Mouse (Mus musculus): Measurements from ENCODE around the gene Ccdc40. TPM values are rescaled to one million over a fixed set of nuclear protein-coding genes. Genes with fewer than 3 reads are reported as not detected.
"Not testable (repeated sequence)": the region's sequence is repeated elsewhere in the genome, so short reads cannot be mapped to it uniquely, and the experiment has no call there.

The Ccdc40 gene
- polyA plus RNA-seq, 1 experiment from 2014 or later = 1.8 TPM

GRCm38 (mm10) chr11:119238305-119238721 is 9.9 kb downstream of the Ccdc40 start:
- H3K9ac ChIP-seq (ENCODE audit: low read length) = peak overlapping the region; percentile 57

GRCm38 (mm10) chr11:119239480-119239879 is 11.1 kb downstream of the Ccdc40 start:
- Histone ChIP-seq H3K27ac (replicated peaks in 1 of 2; ENCODE audit: control insufficient read depth in 1 of 2, insufficient read depth in 1 of 2, low read depth in 2 of 2, low read length in 2 of 2) (no peak overlapping the region), H3K9ac (ENCODE audit: low read length) (no peak overlapping the region), H3K36me3 (ENCODE audit: control insufficient read depth, insufficient read depth, low read length) (no peaks in the 10 kb centered on the region), H3K4me3 (ENCODE audit: control insufficient read depth in 1 of 2, insufficient read depth in 1 of 2, low read depth in 1 of 2, low read length in 2 of 2) (no peak overlapping the region), H3K4me1 (ENCODE audit: control insufficient read depth in 2 of 2, insufficient read depth in 2 of 2, low read length in 2 of 2) (peaks cover 2 to 4% of the 10 kb centered on the region in 2 experiments; a peak in 2 of 4 replicates), H3K4me2 (ENCODE audit: low read length) (no peak overlapping the region), H3K27me3 (ENCODE audit: control insufficient read depth, insufficient read depth, low read length) (no peaks in the 10 kb centered on the region), H3K9me3 (ENCODE audit: control insufficient read depth, low read length) (peaks cover 3% of the 10 kb centered on the region; the same call in 1 of the 2 replicates)
- no peak for ATAC-seq (ENCODE audit: insufficient number of reproducible peaks, insufficient read depth, low FRiP score, low read depth)
- WGBS = 95% methylated on average over 12 of the region's 12 CpGs

More at GRCm38 (mm10) chr11:119238305-119238721, 9.9 kb downstream of the Ccdc40 start:
- no peaks in the 10 kb centered on the region for H3K27me3 ChIP-seq (ENCODE audit: control insufficient read depth, insufficient read depth, low read length)
- WGBS = 4% methylated on average over 11 of the region's 11 CpGs
- peak overlapping the region; percentile 32 to 33 for H3K4me3 ChIP-seq (ENCODE audit: control insufficient read depth in 1 of 2, insufficient read depth in 1 of 2, low read depth in 1 of 2, low read length in 2 of 2)
- H3K9me3 ChIP-seq (ENCODE audit: control insufficient read depth, low read length) = peaks cover 3% of the 10 kb centered on the region; the same call in 1 of the 2 replicates
- peaks cover 2 to 4% of the 10 kb centered on the region in 2 experiments; a peak in 2 of 4 replicates for H3K4me1 ChIP-seq (ENCODE audit: control insufficient read depth in 2 of 2, insufficient read depth in 2 of 2, low read length in 2 of 2)
- ATAC-seq (ENCODE audit: insufficient number of reproducible peaks, insufficient read depth, low FRiP score, low read depth) = peak; percentile 63; the same call in 1 of the 2 replicates
- no peak overlapping the region for H3K27ac ChIP-seq (replicated peaks in 1 of 2; ENCODE audit: control insufficient read depth in 1 of 2, insufficient read depth in 1 of 2, low read depth in 2 of 2, low read length in 2 of 2)
- H3K4me2 ChIP-seq (ENCODE audit: low read length) = peak overlapping the region; percentile 71
- H3K36me3 ChIP-seq (ENCODE audit: control insufficient read depth, insufficient read depth, low read length) = no peaks in the 10 kb centered on the region

GRCm38 (mm10) chr11:119245543-119245942 is 17.2 kb downstream of the Ccdc40 start:
- H3K27ac ChIP-seq (replicated peaks in 1 of 2; ENCODE audit: control insufficient read depth in 1 of 2, insufficient read depth in 1 of 2, low read depth in 2 of 2, low read length in 2 of 2); H3K9me3 ChIP-seq (ENCODE audit: control insufficient read depth, low read length); H3K27me3 ChIP-seq (ENCODE audit: control insufficient read depth, insufficient read depth, low read length); H3K4me1 ChIP-seq (ENCODE audit: control insufficient read depth in 2 of 2, insufficient read depth in 2 of 2, low read length in 2 of 2); H3K4me3 ChIP-seq (ENCODE audit: control insufficient read depth in 1 of 2, insufficient read depth in 1 of 2, low read depth in 1 of 2, low read length in 2 of 2); H3K4me2 ChIP-seq (ENCODE audit: low read length); ATAC-seq (ENCODE audit: insufficient number of reproducible peaks, insufficient read depth, low FRiP score, low read depth); H3K9ac ChIP-seq (ENCODE audit: low read length); H3K36me3 ChIP-seq (ENCODE audit: control insufficient read depth, insufficient read depth, low read length): not testable (repeated sequence)
- 95% methylated on average over 6 of the region's 6 CpGs for WGBS

GRCm38 (mm10) chr11:119249011-119249410 is 20.6 kb downstream of the Ccdc40 start:
- H3K4me3 ChIP-seq (ENCODE audit: control insufficient read depth in 1 of 2, insufficient read depth in 1 of 2, low read depth in 1 of 2, low read length in 2 of 2) = no peak overlapping the region

GRCm38 (mm10) chr11:119250998-119251397 is 22.6 kb downstream of the Ccdc40 start:
- Histone ChIP-seq H3K4me3 (ENCODE audit: control insufficient read depth in 1 of 2, insufficient read depth in 1 of 2, low read depth in 1 of 2, low read length in 2 of 2) (no peak overlapping the region), H3K27me3 (ENCODE audit: control insufficient read depth, insufficient read depth, low read length) (peaks cover 18% of the 10 kb centered on the region), H3K27ac (replicated peaks in 1 of 2; ENCODE audit: control insufficient read depth in 1 of 2, insufficient read depth in 1 of 2, low read depth in 2 of 2, low read length in 2 of 2) (no peak overlapping the region), H3K36me3 (ENCODE audit: control insufficient read depth, insufficient read depth, low read length) (no peaks in the 10 kb centered on the region), H3K4me1 (ENCODE audit: control insufficient read depth in 2 of 2, insufficient read depth in 2 of 2, low read length in 2 of 2) (peaks cover 3 to 12% of the 10 kb centered on the region in 2 experiments; a peak in 2 of 4 replicates), H3K9ac (ENCODE audit: low read length) (no peak overlapping the region), H3K4me2 (ENCODE audit: low read length) (no peak overlapping the region), H3K9me3 (ENCODE audit: control insufficient read depth, low read length) (no peaks in the 10 kb centered on the region)
- 25% methylated on average over 17 of the region's 17 CpGs for WGBS
- ATAC-seq (ENCODE audit: insufficient number of reproducible peaks, insufficient read depth, low FRiP score, low read depth) = no peak

More at GRCm38 (mm10) chr11:119249011-119249410, 20.6 kb downstream of the Ccdc40 start:
- Histone ChIP-seq H3K9me3 (ENCODE audit: control insufficient read depth, low read length) (no peaks in the 10 kb centered on the region), H3K4me2 (ENCODE audit: low read length) (no peak overlapping the region), H3K9ac (ENCODE audit: low read length) (no peak overlapping the region), H3K27ac (replicated peaks in 1 of 2; ENCODE audit: control insufficient read depth in 1 of 2, insufficient read depth in 1 of 2, low read depth in 2 of 2, low read length in 2 of 2) (no peak overlapping the region), H3K27me3 (ENCODE audit: control insufficient read depth, insufficient read depth, low read length) (peaks cover 18% of the 10 kb centered on the region), H3K36me3 (ENCODE audit: control insufficient read depth, insufficient read depth, low read length) (no peaks in the 10 kb centered on the region), H3K4me1 (ENCODE audit: control insufficient read depth in 2 of 2, insufficient read depth in 2 of 2, low read length in 2 of 2) (peaks cover 3 to 12% of the 10 kb centered on the region in 2 experiments; a peak in 2 of 4 replicates)
- ATAC-seq (ENCODE audit: insufficient number of reproducible peaks, insufficient read depth, low FRiP score, low read depth) = 0 out of 2 replicates have a peak, but pooled peaks have one; percentile 38
- 18% methylated on average over 6 of the region's 6 CpGs for WGBS

GRCm38 (mm10) chr11:119252854-119253541 is 24.6 kb downstream of the Ccdc40 start:
- Histone ChIP-seq H3K36me3 (ENCODE audit: control insufficient read depth, insufficient read depth, low read length) (no peaks in the 10 kb centered on the region), H3K9me3 (ENCODE audit: control insufficient read depth, low read length) (no peaks in the 10 kb centered on the region), H3K4me1 (ENCODE audit: control insufficient read depth in 2 of 2, insufficient read depth in 2 of 2, low read length in 2 of 2) (peaks cover 3 to 12% of the 10 kb centered on the region in 2 experiments; a peak in 2 of 4 replicates), H3K27me3 (ENCODE audit: control insufficient read depth, insufficient read depth, low read length) (peaks cover 18% of the 10 kb centered on the region), H3K9ac (ENCODE audit: low read length) (peak overlapping the region; percentile 18; the same call in 1 of the 2 replicates), H3K4me3 (ENCODE audit: control insufficient read depth in 1 of 2, insufficient read depth in 1 of 2, low read depth in 1 of 2, low read length in 2 of 2) (peak overlapping the region; percentile 7 to 24; a peak in 2 of 4 replicates), H3K4me2 (ENCODE audit: low read length) (peak overlapping the region; percentile 52), H3K27ac (replicated peaks in 1 of 2; ENCODE audit: control insufficient read depth in 1 of 2, insufficient read depth in 1 of 2, low read depth in 2 of 2, low read length in 2 of 2) (no peak overlapping the region)
- peak; percentile 45; the same call in 1 of the 2 replicates for ATAC-seq (ENCODE audit: insufficient number of reproducible peaks, insufficient read depth, low FRiP score, low read depth)
- 6% methylated on average over 22 of the region's 22 CpGs for WGBS

DNA sequence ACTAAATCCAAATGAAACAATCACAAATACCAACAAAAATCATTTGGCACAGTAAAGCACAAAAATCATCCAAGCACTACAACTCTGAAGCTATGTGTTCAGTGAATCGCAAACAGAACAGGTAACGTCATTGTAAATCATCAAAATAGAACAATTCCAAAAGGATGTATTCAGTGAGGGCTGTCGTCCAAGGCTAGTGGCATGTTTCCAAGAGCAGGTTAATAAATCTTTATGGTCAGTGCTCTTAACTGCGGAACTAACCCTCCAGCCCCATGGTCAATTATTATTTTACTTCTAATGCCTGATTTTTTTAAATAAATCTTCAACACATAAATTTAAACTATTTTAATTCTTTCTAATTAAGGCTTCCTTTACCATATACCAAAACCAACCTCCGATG is 28.2 kb downstream of the Ccdc40 start:
- not testable (repeated sequence) for H3K4me1 ChIP-seq (ENCODE audit: control insufficient read depth in 2 of 2, insufficient read depth in 2 of 2, low read length in 2 of 2); H3K36me3 ChIP-seq (ENCODE audit: control insufficient read depth, insufficient read depth, low read length); H3K9me3 ChIP-seq (ENCODE audit: control insufficient read depth, low read length); H3K4me2 ChIP-seq (ENCODE audit: low read length); H3K27me3 ChIP-seq (ENCODE audit: control insufficient read depth, insufficient read depth, low read length); H3K9ac ChIP-seq (ENCODE audit: low read length); H3K27ac ChIP-seq (replicated peaks in 1 of 2; ENCODE audit: control insufficient read depth in 1 of 2, insufficient read depth in 1 of 2, low read depth in 2 of 2, low read length in 2 of 2); ATAC-seq (ENCODE audit: insufficient number of reproducible peaks, insufficient read depth, low FRiP score, low read depth); H3K4me3 ChIP-seq (ENCODE audit: control insufficient read depth in 1 of 2, insufficient read depth in 1 of 2, low read depth in 1 of 2, low read length in 2 of 2)
- WGBS = 89% methylated on average over 5 of the region's 5 CpGs
